Mouse (Mus musculus): Measurements from ENCODE around the gene Ccdc124.
"Not testable (repeated sequence)": the region's sequence is repeated elsewhere in the genome, so short reads cannot be mapped to it uniquely, and the experiment has no call there.

Ccdc124 gene

GRCm38 (mm10) chr8:70895571-70896259 lies 22.0 kb upstream of the Ccdc124 start:
- DNase-seq (ENCODE audit: low read depth, low spot score): not testable (repeated sequence)

GRCm38 (mm10) chr8:70894771-70895545 lies 21.2 kb upstream of the Ccdc124 start:
- DNase-seq (ENCODE audit: low read depth, low spot score): no peak

DNA sequence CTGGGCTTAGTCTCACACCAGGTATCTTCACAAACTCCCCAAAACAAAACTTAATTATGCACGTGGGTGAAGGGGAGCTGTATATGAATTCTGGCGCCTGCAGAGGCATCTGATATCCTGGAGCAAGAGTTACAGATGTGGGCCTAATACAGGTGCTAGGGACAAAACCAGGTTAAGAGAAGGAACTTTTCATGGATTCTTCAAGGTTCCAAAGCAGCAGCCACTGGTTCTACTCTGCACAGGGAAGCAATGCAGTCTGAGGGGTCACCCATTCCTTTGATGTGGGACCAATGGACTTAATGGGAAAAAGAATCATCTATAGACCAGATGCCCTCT lies 20.6 kb upstream of the Ccdc124 start:
- DNase-seq (ENCODE audit: low read depth, low spot score): no peak

DNA sequence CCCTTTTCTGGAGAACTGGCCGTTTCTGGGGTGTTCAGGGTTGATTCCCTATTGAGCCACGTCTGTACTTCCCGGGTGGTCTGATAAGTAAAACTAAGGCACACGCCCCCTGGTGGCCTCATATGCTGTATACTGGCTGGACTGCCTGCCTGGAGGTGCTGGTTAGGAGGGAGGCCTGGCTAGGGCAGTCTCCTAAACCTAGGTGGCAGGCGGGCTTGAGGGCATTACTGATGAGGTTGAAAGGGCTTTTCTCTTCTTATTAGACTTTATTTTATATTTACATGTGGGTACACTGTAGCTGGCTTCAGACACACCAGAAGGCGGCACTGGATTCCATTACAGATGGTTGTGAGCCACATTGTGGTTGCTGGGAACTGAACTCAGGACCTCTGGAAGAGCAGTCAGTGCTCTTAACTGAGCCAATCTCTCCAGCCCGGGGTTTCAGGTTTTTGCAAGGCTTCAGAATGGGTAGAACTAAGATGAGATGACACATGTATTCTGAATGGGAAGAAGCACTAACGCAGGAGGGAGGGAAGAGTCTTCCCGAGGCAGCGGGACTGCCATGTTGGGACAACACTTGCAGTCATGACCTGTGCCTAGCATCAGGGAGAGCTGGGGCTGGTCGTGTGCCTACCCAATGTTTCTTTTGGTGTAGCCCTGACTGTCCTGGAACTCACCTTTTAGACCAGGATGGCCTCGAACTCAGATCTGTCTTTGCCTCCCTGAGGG lies 20.1 kb upstream of the Ccdc124 start:
- DNase-seq (ENCODE audit: low read depth, low spot score): no peak

DNA sequence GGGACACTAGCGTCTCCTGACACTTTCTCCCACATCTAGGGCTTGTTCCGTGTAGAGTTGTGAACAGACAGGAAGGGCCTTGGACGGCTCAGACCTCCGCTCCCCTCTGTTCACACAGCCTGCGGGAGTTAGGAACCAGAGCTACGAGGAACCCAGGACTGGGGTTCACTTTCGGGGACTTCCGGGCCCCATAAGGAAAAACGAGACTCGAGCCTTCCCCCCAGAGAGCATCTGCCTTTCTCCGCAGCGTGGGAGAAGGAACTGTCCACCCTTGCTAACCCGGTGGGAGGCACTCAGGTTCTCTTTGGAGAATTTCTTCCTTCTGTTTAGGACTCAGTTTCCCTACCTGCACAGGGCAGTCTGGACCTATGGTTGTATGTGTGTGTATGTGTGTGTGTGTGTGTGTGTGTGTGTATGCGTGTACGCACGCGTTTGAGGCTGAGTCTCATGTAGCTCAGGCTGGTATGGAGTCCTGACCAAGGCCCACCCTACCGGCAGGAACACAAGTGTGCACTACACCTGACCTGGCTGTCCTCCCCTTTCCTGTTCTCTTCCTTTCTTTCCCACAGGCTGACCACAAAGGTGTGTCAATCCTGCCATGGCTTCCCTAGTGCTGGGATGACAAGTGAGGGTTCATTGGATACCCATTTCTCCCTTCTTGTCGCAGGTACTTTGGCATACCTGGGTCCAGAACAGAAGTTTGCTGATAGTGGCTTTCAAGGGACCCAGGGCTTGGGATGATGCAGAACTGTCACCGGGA lies 19.3 kb upstream of the Ccdc124 start:
- no peak for DNase-seq (ENCODE audit: low read depth, low spot score)

- DNase-seq (ENCODE audit: low read depth, low spot score): no peak
These were observed 18.5 kb upstream of the Ccdc124 start, which contains the start of gene Slc5a5 for GRCm38 (mm10) chr8:70892022-70892895. Slc5a5 (minus strand) TSS chr8:70892757.

DNA sequence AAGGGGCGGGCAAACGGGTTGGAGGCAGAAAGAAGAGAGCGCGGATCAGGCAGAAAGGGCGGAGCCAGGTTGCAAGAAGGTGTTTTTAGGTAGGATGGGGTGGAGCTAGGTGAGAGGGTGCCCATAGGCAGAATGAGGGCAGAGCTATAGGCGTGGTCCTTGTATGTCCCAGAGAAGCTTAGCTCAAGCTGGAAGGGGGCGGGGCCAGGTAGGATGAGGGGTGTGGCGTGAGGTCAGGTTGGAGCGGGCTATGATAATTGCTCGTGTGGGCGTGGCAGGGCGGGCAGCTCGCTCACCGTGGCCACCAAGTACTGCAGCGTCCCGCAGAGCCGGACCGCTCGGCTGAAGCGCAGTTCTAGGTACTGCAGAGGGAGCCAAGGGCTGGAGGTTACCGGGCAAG lies 17.6 kb upstream of the Ccdc124 start:
- DNase-seq (ENCODE audit: low read depth, low spot score): no peak

DNA sequence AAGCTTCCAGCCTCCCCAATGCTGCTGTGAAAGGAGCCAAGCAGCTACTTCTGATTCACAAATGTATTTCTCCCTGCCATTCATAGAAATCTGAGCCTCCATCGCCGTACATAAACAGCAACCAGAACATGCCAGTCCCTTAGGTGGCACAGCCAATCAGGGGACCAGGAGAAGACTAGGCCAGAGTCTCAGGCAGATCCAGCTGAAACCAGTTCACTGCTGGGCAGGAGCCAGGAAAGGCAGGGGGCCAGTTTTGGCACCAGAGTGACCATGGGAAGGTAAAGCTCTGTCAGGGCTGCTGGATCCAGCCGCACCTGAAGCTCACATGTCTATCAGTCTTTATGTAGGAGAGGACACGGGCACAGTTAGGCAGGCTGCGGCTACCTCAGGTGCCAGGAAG lies 16.9 kb upstream of the Ccdc124 start:
- no peak for DNase-seq (ENCODE audit: low read depth, low spot score)

GRCm38 (mm10) chr8:70887669-70888068 lies 13.9 kb upstream of the Ccdc124 start:
- no peak for DNase-seq (ENCODE audit: low read depth, low spot score)

GRCm38 (mm10) chr8:70885612-70886011 lies 11.9 kb upstream of the Ccdc124 start:
- no peak for DNase-seq (ENCODE audit: low read depth, low spot score)

GRCm38 (mm10) chr8:70884683-70885082 lies 10.9 kb upstream of the Ccdc124 start:
- DNase-seq (ENCODE audit: low read depth, low spot score): no peak

- no peak for DNase-seq (ENCODE audit: low read depth, low spot score)
These were observed 10.5 kb upstream of the Ccdc124 start for GRCm38 (mm10) chr8:70884186-70884585.

GRCm38 (mm10) chr8:70880546-70880945 lies 6.8 kb upstream of the Ccdc124 start:
- no peak for DNase-seq (ENCODE audit: low read depth, low spot score)

DNA sequence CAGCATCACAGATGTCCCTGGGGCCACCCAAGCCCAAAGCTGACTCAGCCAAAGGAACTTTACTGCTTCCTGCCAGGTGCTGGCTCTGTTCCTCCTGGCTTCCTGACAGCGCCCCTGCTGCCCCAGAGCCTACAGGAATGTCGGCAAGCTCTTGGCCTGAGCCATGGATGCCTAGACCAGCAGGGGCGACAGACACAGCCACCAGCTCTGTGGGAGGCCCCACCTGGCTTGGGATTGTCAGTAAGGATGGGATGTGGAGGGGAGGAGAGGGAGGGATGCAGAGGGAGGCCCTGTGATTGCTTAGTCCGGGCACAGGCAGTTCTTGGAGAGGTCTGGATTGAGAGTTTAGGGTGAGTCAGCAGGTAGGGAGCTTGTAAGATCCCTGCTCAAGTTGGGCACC lies 6.4 kb upstream of the Ccdc124 start:
- DNase-seq (ENCODE audit: low read depth, low spot score): no peak

GRCm38 (mm10) chr8:70879500-70879899 lies 5.8 kb upstream of the Ccdc124 start:
- DNase-seq (ENCODE audit: low read depth, low spot score): no peak

DNA sequence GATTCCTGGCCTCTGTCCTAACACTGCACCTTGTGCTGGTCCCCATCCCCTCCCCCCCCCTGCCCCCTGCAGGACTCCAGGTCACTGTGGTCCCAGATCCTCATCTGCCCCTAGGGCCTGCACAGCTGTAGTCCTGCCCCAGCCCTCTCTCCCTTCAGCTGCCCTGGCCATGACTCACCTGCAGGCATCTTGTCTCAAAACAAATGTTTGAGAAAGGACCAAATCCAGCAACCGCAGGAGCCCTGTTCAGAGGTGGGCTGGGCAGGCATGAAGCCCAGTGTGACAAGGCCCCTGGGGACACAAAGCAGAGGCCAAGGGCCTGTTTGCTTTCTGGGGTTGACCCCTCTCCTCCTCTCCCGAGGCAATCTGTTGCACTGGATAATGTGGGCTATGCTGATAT lies 4.4 kb upstream of the Ccdc124 start:
- DNase-seq (ENCODE audit: low read depth, low spot score): no peak

DNA sequence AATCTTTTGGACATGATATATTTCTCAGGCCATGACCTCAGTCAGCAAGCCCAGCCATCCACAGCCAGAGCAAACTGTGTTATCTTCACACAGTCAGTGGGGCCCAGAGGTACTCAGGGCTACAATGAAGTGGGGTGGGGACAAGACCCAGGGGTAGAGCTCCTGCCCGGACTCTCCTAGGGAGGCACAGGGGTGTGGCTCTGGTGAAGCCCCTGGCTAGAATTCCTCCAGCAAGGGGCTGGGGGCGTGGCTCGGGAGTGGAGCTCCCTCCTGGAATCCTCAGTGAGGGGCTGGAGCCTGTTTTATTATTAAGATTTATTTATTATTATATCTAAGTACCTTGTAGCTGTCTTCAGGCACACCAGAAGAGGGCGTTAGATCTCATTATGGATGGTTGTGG lies 2.6 kb upstream of the Ccdc124 start:
- DNase-seq (ENCODE audit: low read depth, low spot score): no peak

GRCm38 (mm10) chr8:70874441-70874840 lies 706 bp upstream of the Ccdc124 start:
- no peak for DNase-seq (ENCODE audit: low read depth, low spot score)

DNA sequence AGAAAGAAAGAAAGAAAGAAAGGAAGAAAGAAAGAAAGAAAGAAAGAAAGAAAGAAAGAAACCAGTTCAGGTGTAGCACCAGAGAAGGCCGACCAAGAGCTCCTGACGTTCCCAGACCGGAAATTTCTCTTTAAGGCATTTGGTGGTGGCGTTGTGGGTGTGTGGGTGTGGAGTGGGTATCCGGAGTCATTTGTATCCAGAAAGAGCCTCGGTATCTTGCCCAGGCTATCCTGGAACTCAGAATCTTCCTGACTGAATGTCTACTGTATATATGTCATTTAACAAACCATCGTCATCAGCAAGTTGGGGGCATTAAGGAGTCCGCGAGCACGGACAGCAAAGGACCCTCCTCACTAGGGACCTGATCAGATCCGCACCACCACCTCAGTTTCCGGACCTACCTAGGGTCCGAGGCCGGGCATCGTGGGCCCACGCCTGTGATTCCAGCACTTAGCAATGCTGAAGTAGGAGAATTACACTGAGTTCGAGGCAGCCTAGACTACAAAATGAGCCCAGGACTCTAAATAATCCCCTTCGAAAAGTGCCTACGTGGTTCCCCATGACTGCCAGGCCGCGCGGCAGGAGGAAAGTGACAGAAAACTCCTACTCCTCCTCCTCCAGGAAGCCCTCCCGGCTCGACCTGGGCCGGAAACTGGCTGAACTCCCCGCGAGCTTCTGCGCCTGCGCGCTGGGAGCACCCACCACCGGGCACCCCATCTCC lies 932 bp downstream of the Ccdc124 start:
- DNase-seq (ENCODE audit: low read depth, low spot score): no peak

- DNase-seq (ENCODE audit: low read depth, low spot score): no peak
These were observed 2.4 kb downstream of the Ccdc124 start for GRCm38 (mm10) chr8:70871195-70871807.

Data from WW6 (cell line).